Mouse (Mus musculus): ENCODE measurements around the gene Pnpla1. TPM values are rescaled to one million over a fixed set of nuclear protein-coding genes. Genes with fewer than 3 reads are reported as not detected.
A peak's percentile ranks its signal among the peaks of the same experiment; 100 is the strongest.

The Pnpla1 gene
- polyA plus RNA-seq, 1 experiment from 2014 or later, result not detected

GRCm38 (mm10) chr17:28931436-28932211, 73.4 kb downstream of the Pnpla1 start:
- Histone ChIP-seq H3K4me1 (replicated peaks; ENCODE audit: insufficient read depth, low read length) (peaks cover 16% of the 10 kb centered on the region; the same call in 1 of the 2 replicates), H3K36me3 (ENCODE audit: insufficient read depth, low read length) (no peaks in the 10 kb centered on the region), H3K4me3 (replicated peaks; ENCODE audit: low read depth, low read length) (no peak overlapping the region), H3K9ac (ENCODE audit: low read depth, low read length) (no peak overlapping the region), H3K27me3 (ENCODE audit: insufficient read depth, low read length) (no peaks in the 10 kb centered on the region), H3K9me3 (replicated peaks; ENCODE audit: low read length) (no peaks in the 10 kb centered on the region), H3K27ac (peak overlapping the region; percentile 96), H3K4me2 (ENCODE audit: low read length) (no peak overlapping the region)
- 68% methylated on average over 18 of the region's 18 CpGs for WGBS
- peak; percentile 68 for DNase-seq (ENCODE audit: low spot score)
- 0 out of 2 replicates have a peak, but pooled peaks have one; percentile 3 for ATAC-seq (replicated peaks; ENCODE audit: low FRiP score, low read depth)
- TF ChIP-seq CTCF (IDR thresholded peaks at IDR 0.05; ENCODE audit: low read depth), result no peak

GRCm38 (mm10) chr17:28932274-28932673, 74.1 kb downstream of the Pnpla1 start:
- WGBS, result 73% methylated on average over 4 of the region's 4 CpGs
- no peaks in the 10 kb centered on the region for H3K36me3 ChIP-seq (ENCODE audit: insufficient read depth, low read length)
- ATAC-seq (replicated peaks; ENCODE audit: low FRiP score, low read depth) (no peak), DNase-seq (ENCODE audit: low spot score) (no peak)
- no peak overlapping the region for H3K9ac ChIP-seq (ENCODE audit: low read depth, low read length)
- H3K27me3 ChIP-seq (ENCODE audit: insufficient read depth, low read length), result no peaks in the 10 kb centered on the region
- H3K27ac ChIP-seq, result 0 out of 2 replicates have a peak overlapping the region, but pooled peaks have one; percentile 96
- no peak overlapping the region for H3K4me3 ChIP-seq (replicated peaks; ENCODE audit: low read depth, low read length)
- no peaks in the 10 kb centered on the region for H3K9me3 ChIP-seq (replicated peaks; ENCODE audit: low read length)
- H3K4me2 ChIP-seq (ENCODE audit: low read length), result no peak overlapping the region
- TF ChIP-seq CTCF (IDR thresholded peaks at IDR 0.05; ENCODE audit: low read depth), result no peak
- H3K4me1 ChIP-seq (replicated peaks; ENCODE audit: insufficient read depth, low read length), result peaks cover 13% of the 10 kb centered on the region; the same call in 1 of the 2 replicates

- Histone ChIP-seq H3K27me3 (ENCODE audit: insufficient read depth, low read length) (no peaks in the 10 kb centered on the region), H3K9ac (ENCODE audit: low read depth, low read length) (no peak overlapping the region), H3K36me3 (ENCODE audit: insufficient read depth, low read length) (no peaks in the 10 kb centered on the region), H3K27ac (no peak overlapping the region), H3K9me3 (replicated peaks; ENCODE audit: low read length) (no peaks in the 10 kb centered on the region), H3K4me2 (ENCODE audit: low read length) (no peak overlapping the region), H3K4me1 (replicated peaks; ENCODE audit: insufficient read depth, low read length) (peaks cover 13% of the 10 kb centered on the region; the same call in 1 of the 2 replicates), H3K4me3 (replicated peaks; ENCODE audit: low read depth, low read length) (no peak overlapping the region)
- no peak for ATAC-seq (replicated peaks; ENCODE audit: low FRiP score, low read depth)
- no peak for TF ChIP-seq CTCF (IDR thresholded peaks at IDR 0.05; ENCODE audit: low read depth)
- 65% methylated on average over 19 of the region's 19 CpGs for WGBS
- no peak for DNase-seq (ENCODE audit: low spot score)
These were observed 76.1 kb downstream of the Pnpla1 start for GRCm38 (mm10) chr17:28934120-28934916.

- WGBS, result 87% methylated on average over 7 of the region's 7 CpGs
- Histone ChIP-seq H3K36me3 (ENCODE audit: insufficient read depth, low read length) (no peaks in the 10 kb centered on the region), H3K9ac (ENCODE audit: low read depth, low read length) (no peak overlapping the region), H3K4me3 (replicated peaks; ENCODE audit: low read depth, low read length) (no peak overlapping the region), H3K27ac (no peak overlapping the region), H3K4me2 (ENCODE audit: low read length) (no peak overlapping the region), H3K4me1 (replicated peaks; ENCODE audit: insufficient read depth, low read length) (0 out of 2 replicates have a peak, but pooled peaks cover 3% of the 10 kb centered on the region), H3K9me3 (replicated peaks; ENCODE audit: low read length) (no peaks in the 10 kb centered on the region), H3K27me3 (ENCODE audit: insufficient read depth, low read length) (no peaks in the 10 kb centered on the region)
- DNase-seq (ENCODE audit: low spot score), result no peak
- no peak for TF ChIP-seq CTCF (IDR thresholded peaks at IDR 0.05; ENCODE audit: low read depth)
- no peak for ATAC-seq (replicated peaks; ENCODE audit: low FRiP score, low read depth)
These were observed 77.9 kb downstream of the Pnpla1 start for GRCm38 (mm10) chr17:28936133-28936532.

- WGBS, result 81% methylated on average over 10 of the region's 10 CpGs
- no peak for ATAC-seq (replicated peaks; ENCODE audit: low FRiP score, low read depth)
- no peak overlapping the region for H3K4me3 ChIP-seq (replicated peaks; ENCODE audit: low read depth, low read length)
- H3K27ac ChIP-seq, result no peak overlapping the region
- no peak overlapping the region for H3K9ac ChIP-seq (ENCODE audit: low read depth, low read length)
- DNase-seq (ENCODE audit: low spot score), result no peak
- 0 out of 2 replicates have a peak, but pooled peaks cover under 1% of the 10 kb centered on the region for H3K4me1 ChIP-seq (replicated peaks; ENCODE audit: insufficient read depth, low read length)
- H3K27me3 ChIP-seq (ENCODE audit: insufficient read depth, low read length), result no peaks in the 10 kb centered on the region
- no peak overlapping the region for H3K4me2 ChIP-seq (ENCODE audit: low read length)
- peak; percentile 61 for TF ChIP-seq CTCF (IDR thresholded peaks at IDR 0.05; ENCODE audit: low read depth)
- no peaks in the 10 kb centered on the region for H3K36me3 ChIP-seq (ENCODE audit: insufficient read depth, low read length)
- no peaks in the 10 kb centered on the region for H3K9me3 ChIP-seq (replicated peaks; ENCODE audit: low read length)
These were observed 78.6 kb downstream of the Pnpla1 start for GRCm38 (mm10) chr17:28936622-28937345.

Other genes starting within 250 kb of the Pnpla1 start
- gene Srpk1, start 235.7 kb upstream of the Pnpla1 start, polyA plus RNA-seq (2015; fragmentation: Nextera tagmentation; extraction: Ambion mirVana), result 79.2 and 85.8 TPM in 2 replicates
- gene Slc26a8, start 168.2 kb upstream of the Pnpla1 start, polyA plus RNA-seq (2015; fragmentation: Nextera tagmentation; extraction: Ambion mirVana), result 0.56 and 0.76 TPM in 2 replicates
- gene Mapk14, start 167.1 kb upstream of the Pnpla1 start, polyA plus RNA-seq (2015; fragmentation: Nextera tagmentation; extraction: Ambion mirVana), result 33.8 and 34.0 TPM in 2 replicates
- 0.66 and 0.71 TPM in 2 replicates for gene AC170998.1, start 132.3 kb upstream of the Pnpla1 start, polyA plus RNA-seq (2015; fragmentation: Nextera tagmentation; extraction: Ambion mirVana)
- 43.5 and 47.7 TPM in 2 replicates for gene Mapk13, start 89.1 kb upstream of the Pnpla1 start, polyA plus RNA-seq (2015; fragmentation: Nextera tagmentation; extraction: Ambion mirVana)
- gene Brpf3, start 57.3 kb upstream of the Pnpla1 start, polyA plus RNA-seq (2015; fragmentation: Nextera tagmentation; extraction: Ambion mirVana), result 7.1 and 8.3 TPM in 2 replicates
- 0.24 and 0.41 TPM in 2 replicates for gene 4930539E08Rik, start 56.9 kb downstream of the Pnpla1 start, polyA plus RNA-seq (2015; fragmentation: Nextera tagmentation; extraction: Ambion mirVana)
- gene Pxt1, start 85.4 kb downstream of the Pnpla1 start, polyA plus RNA-seq (2015; fragmentation: Nextera tagmentation; extraction: Ambion mirVana), result not detected in 2 replicates
- 54.5 and 58.8 TPM in 2 replicates for gene Kctd20, start 93.5 kb downstream of the Pnpla1 start, polyA plus RNA-seq (2015; fragmentation: Nextera tagmentation; extraction: Ambion mirVana)
- gene Stk38, start 149.6 kb downstream of the Pnpla1 start, polyA plus RNA-seq (2015; fragmentation: Nextera tagmentation; extraction: Ambion mirVana), result 58.8 and 66.9 TPM in 2 replicates
- gene Srsf3, start 174.2 kb downstream of the Pnpla1 start, polyA plus RNA-seq (2015; fragmentation: Nextera tagmentation; extraction: Ambion mirVana), result 456 and 496 TPM in 2 replicates
- 125 and 136 TPM in 2 replicates for gene Cdkn1a, start 232.6 kb downstream of the Pnpla1 start, polyA plus RNA-seq (2015; fragmentation: Nextera tagmentation; extraction: Ambion mirVana)